Mouse (Mus musculus) intestine, embryonic 15.5 days (tissue): ENCODE measurements at regions not wholly inside any gene's neighbourhood (a gene's known extent, or its start where the extent isn't known, plus 50 kb on each side); places are given as distances from the start of the nearest gene placed in this dataset.

ENCODE experiments used
- ATAC-seq: fragments of 200-750 bp; cut with Nextera tagmentation; 2 replicates; pipeline ENCODE4 v1.8.0; 2017; ENCODE audit warnings: moderate TSS enrichment, moderate library complexity
- H3K27ac ChIP-seq: fragments of 300-500 bp; sonication (generic); 2 replicates; pipeline ENCODE4 v1.5.1; 2015; ENCODE audit warnings: mild to moderate bottlenecking, inconsistent platforms
- H3K27me3 ChIP-seq: fragments of 300-500 bp; sonication (generic); replicated peaks from 2 replicates; pipeline ENCODE4 v1.6.1; 2015; ENCODE audit warnings: inconsistent platforms
- H3K36me3 ChIP-seq: fragments of 300-500 bp; sonication (generic); 2 replicates; pipeline ENCODE4 v1.6.1; 2015; ENCODE audit warnings: inconsistent platforms
- H3K4me1 ChIP-seq: fragments of 300-500 bp; sonication (generic); replicated peaks from 2 replicates; pipeline ENCODE4 v1.6.1; 2015; ENCODE audit warnings: inconsistent platforms
- H3K4me2 ChIP-seq: fragments of 300-500 bp; sonication (generic); replicated peaks from 2 replicates; pipeline ENCODE4 v1.6.1; 2015; ENCODE audit warnings: mild to moderate bottlenecking, inconsistent platforms
- H3K4me3 ChIP-seq: fragments of 300-500 bp; sonication (generic); replicated peaks from 2 replicates; pipeline ENCODE4 v1.5.1; 2015; ENCODE audit warnings: inconsistent platforms
- H3K9ac ChIP-seq: fragments of 300-500 bp; sonication (generic); 2 replicates; pipeline ENCODE4 v1.6.1; 2015; ENCODE audit warnings: inconsistent platforms
- H3K9me3 ChIP-seq: fragments of 300-500 bp; sonication (generic); 2 replicates; pipeline ENCODE4 v1.6.1; 2016; ENCODE audit warnings: inconsistent platforms
- WGBS: fragments of 180-500 bp; shearing (Covaris S2); methylation state at CpG from one replicate; pipeline ENCODE4 v1.1.7; 2015; 5-methylcytosine and 5-hydroxymethylcytosine counted together

- no peaks in the 10 kb centered on the region for H3K36me3 ChIP-seq
- no peak overlapping the region for H3K9ac ChIP-seq
- ATAC-seq = no peak
- no peaks in the 10 kb centered on the region for H3K9me3 ChIP-seq
- no peaks in the 10 kb centered on the region for H3K4me1 ChIP-seq
- 39% methylated on average over 2 of the region's 2 CpGs for WGBS
- no peak overlapping the region for H3K4me2 ChIP-seq
- H3K4me3 ChIP-seq = no peak overlapping the region
- no peak overlapping the region for H3K27ac ChIP-seq
- H3K27me3 ChIP-seq = no peaks in the 10 kb centered on the region
Measured at GRCm38 (mm10) chr15:38589010-38589409, 1163.7 kb downstream of the 4930447A16Rik start.

GRCm38 (mm10) chr15:38589675-38590074 lies 1164.3 kb downstream of the 4930447A16Rik start:
- no peaks in the 10 kb centered on the region for H3K9me3 ChIP-seq
- no peak overlapping the region for H3K27ac ChIP-seq
- no peak overlapping the region for H3K4me3 ChIP-seq
- no peaks in the 10 kb centered on the region for H3K36me3 ChIP-seq
- no peak overlapping the region for H3K9ac ChIP-seq
- 91% methylated on average over 5 of the region's 5 CpGs for WGBS
- H3K4me1 ChIP-seq = no peaks in the 10 kb centered on the region
- H3K4me2 ChIP-seq = no peak overlapping the region
- ATAC-seq = no peak
- no peaks in the 10 kb centered on the region for H3K27me3 ChIP-seq

DNA sequence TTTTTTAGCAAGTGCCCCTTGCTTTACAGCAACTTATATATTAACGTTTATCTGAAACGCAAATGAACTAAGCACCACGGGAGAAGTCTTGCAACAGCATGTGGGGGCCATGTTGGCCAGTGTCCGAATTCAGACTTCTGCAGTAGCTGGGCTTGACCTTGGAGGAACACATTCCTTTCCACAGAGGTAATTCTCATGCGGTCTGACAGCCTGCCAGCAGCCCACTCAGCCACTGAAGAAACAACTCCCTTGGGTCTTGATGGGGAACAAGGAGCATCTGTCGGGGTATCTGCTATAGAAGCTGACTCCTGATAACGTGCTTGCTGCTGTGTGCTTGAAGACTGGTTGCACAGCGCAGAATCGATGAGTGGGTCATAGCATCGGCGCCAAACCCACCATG lies 1168.7 kb downstream of the 4930447A16Rik start:
- ATAC-seq = no peak
- Histone ChIP-seq H3K4me1 (no peaks in the 10 kb centered on the region), H3K9me3 (no peaks in the 10 kb centered on the region), H3K27me3 (no peaks in the 10 kb centered on the region), H3K4me2 (no peak overlapping the region), H3K27ac (no peak overlapping the region), H3K4me3 (no peak overlapping the region), H3K36me3 (no peaks in the 10 kb centered on the region), H3K9ac (no peak overlapping the region)
- 68% methylated on average over 11 of the region's 11 CpGs for WGBS

DNA sequence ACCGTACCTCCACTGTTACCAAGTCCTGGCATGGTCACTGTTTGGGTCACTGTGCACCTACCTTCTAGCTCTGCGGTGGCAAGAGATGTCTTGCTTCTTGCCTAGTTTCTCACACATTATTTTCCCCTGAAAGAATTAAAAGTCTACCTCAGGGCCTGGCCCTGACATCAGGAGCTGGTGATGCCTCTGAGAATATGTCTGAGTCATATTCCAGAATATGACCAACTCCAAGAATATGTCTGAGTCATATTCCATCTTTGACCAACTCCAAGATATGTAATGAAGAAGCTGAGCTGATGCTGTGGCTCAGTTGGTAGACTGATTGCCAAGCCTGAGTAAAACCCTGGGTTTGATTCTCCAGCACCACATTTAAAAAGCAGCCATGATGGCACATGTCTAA lies 1169.4 kb downstream of the 4930447A16Rik start:
- Histone ChIP-seq H3K4me1 (no peaks in the 10 kb centered on the region), H3K4me3 (no peak overlapping the region), H3K36me3 (no peaks in the 10 kb centered on the region), H3K4me2 (no peak overlapping the region), H3K9me3 (no peaks in the 10 kb centered on the region), H3K9ac (no peak overlapping the region), H3K27me3 (no peaks in the 10 kb centered on the region), H3K27ac (no peak overlapping the region)
- 97% methylated on average over 2 of the region's 2 CpGs for WGBS
- ATAC-seq = no peak

DNA sequence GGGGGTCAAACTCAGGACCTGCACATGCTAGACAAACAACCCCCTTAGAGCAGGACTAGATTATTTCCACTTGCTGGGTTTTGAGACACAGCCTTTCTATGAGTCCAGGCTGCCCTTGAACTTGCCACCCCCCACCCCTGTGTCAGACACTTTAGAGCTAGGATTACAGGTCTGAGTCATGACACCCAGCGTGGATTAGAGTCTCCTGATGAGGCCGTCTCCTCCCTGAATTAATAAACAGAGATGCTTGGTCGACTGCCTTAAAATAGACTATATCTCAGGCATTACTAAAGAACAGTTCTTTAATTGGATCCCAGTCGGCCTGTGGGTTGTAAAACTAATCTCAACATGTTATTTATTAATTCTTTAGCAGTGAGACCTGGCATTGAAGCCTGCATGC lies 1170.5 kb downstream of the 4930447A16Rik start:
- no peaks in the 10 kb centered on the region for H3K27me3 ChIP-seq
- H3K36me3 ChIP-seq = no peaks in the 10 kb centered on the region
- H3K9ac ChIP-seq = no peak overlapping the region
- H3K4me1 ChIP-seq = no peaks in the 10 kb centered on the region
- no peak for ATAC-seq
- H3K4me2 ChIP-seq = no peak overlapping the region
- no peak overlapping the region for H3K27ac ChIP-seq
- WGBS = 38% methylated on average over 4 of the region's 4 CpGs
- no peak overlapping the region for H3K4me3 ChIP-seq
- H3K9me3 ChIP-seq = no peaks in the 10 kb centered on the region

DNA sequence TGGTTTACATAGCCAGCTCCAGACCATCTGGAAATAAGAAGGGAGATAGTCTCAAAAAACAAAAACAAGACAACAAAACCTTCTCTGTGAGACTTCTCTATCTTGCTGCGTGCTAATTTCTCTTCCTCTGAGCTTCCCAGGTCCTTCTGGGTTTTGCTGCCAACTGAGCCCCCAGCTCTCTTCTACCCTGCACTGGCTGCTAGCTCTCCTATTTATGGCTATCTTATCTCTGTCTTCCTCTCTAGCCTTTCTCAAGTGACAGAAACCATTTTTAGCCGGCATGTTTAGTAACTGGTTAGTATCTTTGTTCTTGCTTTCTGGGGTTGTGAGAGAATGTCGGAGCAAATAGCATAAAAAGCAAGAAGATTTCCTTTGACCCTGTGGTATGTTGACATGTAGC lies 1172.1 kb downstream of the 4930447A16Rik start:
- H3K4me3 ChIP-seq = no peak overlapping the region
- no peaks in the 10 kb centered on the region for H3K9me3 ChIP-seq
- WGBS = 70% methylated on average over 3 of the region's 3 CpGs
- H3K4me1 ChIP-seq = no peaks in the 10 kb centered on the region
- no peaks in the 10 kb centered on the region for H3K36me3 ChIP-seq
- no peak for ATAC-seq
- H3K27me3 ChIP-seq = no peaks in the 10 kb centered on the region
- H3K9ac ChIP-seq = no peak overlapping the region
- H3K27ac ChIP-seq = no peak overlapping the region
- H3K4me2 ChIP-seq = no peak overlapping the region

GRCm38 (mm10) chr15:38601436-38601835 lies 1176.1 kb downstream of the 4930447A16Rik start:
- Histone ChIP-seq H3K4me3 (no peak overlapping the region), H3K4me1 (no peaks in the 10 kb centered on the region), H3K9ac (no peak overlapping the region), H3K4me2 (no peak overlapping the region), H3K27ac (no peak overlapping the region), H3K36me3 (no peaks in the 10 kb centered on the region), H3K9me3 (no peaks in the 10 kb centered on the region), H3K27me3 (no peaks in the 10 kb centered on the region)
- WGBS = 87% methylated on average over 7 of the region's 7 CpGs
- ATAC-seq = no peak

DNA sequence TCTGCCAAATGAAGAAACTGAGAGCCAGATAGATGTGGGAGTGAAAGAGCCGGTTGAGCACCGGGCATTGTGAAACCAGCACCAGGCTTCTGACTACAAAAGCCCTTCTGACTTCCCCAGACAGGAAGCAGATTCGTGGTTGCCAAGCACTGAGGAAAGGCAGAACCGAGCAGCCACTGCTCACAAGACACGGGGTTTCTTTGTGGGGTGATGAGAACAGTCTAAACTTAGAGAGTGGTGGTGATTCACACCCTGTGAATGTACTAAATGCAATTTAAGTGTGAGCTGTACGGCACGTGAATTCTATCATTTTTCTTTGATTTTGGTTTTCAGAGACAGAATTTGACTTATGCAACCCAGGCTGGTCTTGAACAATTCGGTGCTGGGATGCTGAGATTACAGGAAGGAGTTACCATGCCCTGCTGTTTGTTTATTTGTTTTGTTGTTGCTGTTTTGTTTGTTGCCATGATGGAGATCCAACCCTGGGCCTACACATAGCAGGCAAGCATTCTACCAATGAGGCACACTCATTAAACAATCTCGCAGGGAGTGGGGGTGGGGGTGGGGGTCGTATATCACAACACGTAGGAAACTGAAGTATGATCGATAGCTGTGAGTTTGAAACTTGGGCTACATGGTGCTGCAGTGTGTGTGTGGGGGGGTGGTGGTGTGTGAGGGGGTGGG lies 1177.0 kb downstream of the 4930447A16Rik start:
- ATAC-seq = no peak
- no peak overlapping the region for H3K4me2 ChIP-seq

DNA sequence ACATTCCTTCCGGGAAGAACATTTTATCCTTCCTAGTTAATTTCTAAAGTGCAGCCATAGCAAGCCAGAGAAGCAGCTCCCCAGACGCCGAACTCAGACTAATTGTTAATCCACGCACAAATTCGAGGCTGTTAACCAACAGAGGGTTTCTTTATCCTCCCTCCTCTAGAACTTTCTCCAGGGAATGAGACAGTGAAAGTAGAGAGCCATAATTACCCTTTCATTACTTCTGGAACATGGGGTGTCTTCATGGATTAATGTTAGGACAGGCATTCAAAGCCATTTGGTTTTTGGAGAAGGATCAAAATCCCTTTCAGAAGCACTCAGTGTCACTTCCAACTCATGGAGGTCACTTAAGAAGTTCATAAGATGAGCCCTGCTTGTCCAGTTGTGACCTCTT lies 1178.6 kb downstream of the 4930447A16Rik start:
- Histone ChIP-seq H3K36me3 (no peaks in the 10 kb centered on the region), H3K4me1 (no peaks in the 10 kb centered on the region), H3K9me3 (no peaks in the 10 kb centered on the region), H3K4me2 (no peak overlapping the region), H3K27me3 (no peaks in the 10 kb centered on the region), H3K9ac (no peak overlapping the region), H3K27ac (no peak overlapping the region), H3K4me3 (no peak overlapping the region)
- no peak for ATAC-seq
- WGBS = 82% methylated on average over 5 of the region's 5 CpGs

More for the DNA sequence above, 1177.0 kb downstream of the 4930447A16Rik start:
- no peak overlapping the region for H3K27ac ChIP-seq
- 45% methylated on average over 12 of the region's 12 CpGs for WGBS
- H3K9ac ChIP-seq = no peak overlapping the region
- no peaks in the 10 kb centered on the region for H3K27me3 ChIP-seq
- H3K4me1 ChIP-seq = no peaks in the 10 kb centered on the region
- H3K9me3 ChIP-seq = no peaks in the 10 kb centered on the region
- no peaks in the 10 kb centered on the region for H3K36me3 ChIP-seq
- no peak overlapping the region for H3K4me3 ChIP-seq

DNA sequence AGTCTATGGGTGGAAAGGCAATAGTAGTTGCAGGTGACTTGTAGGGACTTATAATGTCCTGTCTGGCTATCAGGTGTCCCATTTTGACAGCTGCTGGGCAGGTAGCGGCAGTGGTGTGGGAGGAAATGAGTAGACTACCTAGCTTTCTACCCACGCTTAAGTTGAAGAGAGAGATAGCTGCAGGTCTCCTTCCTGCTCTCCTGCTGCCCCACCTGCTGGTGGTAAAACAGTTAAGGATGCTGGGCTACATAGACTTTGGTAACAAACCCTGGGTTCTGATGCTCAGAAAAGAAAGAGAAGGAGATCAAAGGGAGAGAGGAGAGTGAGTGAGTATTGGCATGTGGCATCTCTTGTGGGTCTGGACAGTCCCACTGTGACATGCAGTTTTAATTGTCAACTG lies 1182.0 kb downstream of the 4930447A16Rik start:
- no peaks in the 10 kb centered on the region for H3K36me3 ChIP-seq
- no peaks in the 10 kb centered on the region for H3K9me3 ChIP-seq
- ATAC-seq = no peak
- no peak overlapping the region for H3K4me2 ChIP-seq
- H3K27ac ChIP-seq = no peak overlapping the region
- H3K27me3 ChIP-seq = no peaks in the 10 kb centered on the region
- H3K9ac ChIP-seq = no peak overlapping the region
- H3K4me1 ChIP-seq = no peaks in the 10 kb centered on the region
- WGBS = 49% methylated on average over 2 of the region's 2 CpGs
- H3K4me3 ChIP-seq = no peak overlapping the region

GRCm38 (mm10) chr15:38608207-38608870 lies 1183.0 kb downstream of the 4930447A16Rik start:
- Histone ChIP-seq H3K9me3 (no peaks in the 10 kb centered on the region), H3K4me2 (no peak overlapping the region), H3K27me3 (no peaks in the 10 kb centered on the region), H3K9ac (no peak overlapping the region), H3K36me3 (no peaks in the 10 kb centered on the region), H3K4me3 (no peak overlapping the region), H3K27ac (no peak overlapping the region), H3K4me1 (no peaks in the 10 kb centered on the region)
- no peak for ATAC-seq
- WGBS = 75% methylated on average over 6 of the region's 6 CpGs

- Histone ChIP-seq H3K9me3 (no peaks in the 10 kb centered on the region), H3K4me3 (no peak overlapping the region), H3K9ac (no peak overlapping the region), H3K27ac (no peak overlapping the region), H3K36me3 (no peaks in the 10 kb centered on the region), H3K27me3 (no peaks in the 10 kb centered on the region), H3K4me1 (no peaks in the 10 kb centered on the region), H3K4me2 (no peak overlapping the region)
- no peak for ATAC-seq
- 83% methylated on average over 4 of the region's 4 CpGs for WGBS
Measured at GRCm38 (mm10) chr15:38609522-38609921, 1184.2 kb downstream of the 4930447A16Rik start.
